Mouse (Mus musculus) embryonic facial prominence, embryonic 10.5 days (tissue): ENCODE data around the gene Minpp1. TPM values are rescaled to one million over a fixed set of nuclear protein-coding genes. Genes with fewer than 3 reads are reported as not detected.
"Not testable (repeated sequence)": the region's sequence is repeated elsewhere in the genome, so short reads cannot be mapped to it uniquely, and the experiment has no call there.

Experiments used
- DNase-seq: peaks from one replicate; pipeline ENCODE4 v3.0.0-alpha.2; 2017; ENCODE audit warnings: low spot score
- H3K27ac ChIP-seq: fragments of 300-500 bp; sonication (generic); replicated peaks from 2 replicates; pipeline ENCODE4 v1.5.1; 2016; ENCODE audit warnings: mild to moderate bottlenecking
- H3K27me3 ChIP-seq: fragments of 300-500 bp; sonication (generic); replicated peaks from 2 replicates; pipeline ENCODE4 v1.6.1; 2016; ENCODE audit warnings: low read depth, mild to moderate bottlenecking; ENCODE audit not compliant: poor library complexity, severe bottlenecking
- H3K36me3 ChIP-seq: fragments of 300-500 bp; sonication (generic); replicated peaks from 2 replicates; pipeline ENCODE4 v1.6.1; 2016; ENCODE audit warnings: mild to moderate bottlenecking, moderate library complexity
- H3K4me1 ChIP-seq: fragments of 300-500 bp; sonication (generic); 2 replicates; pipeline ENCODE4 v1.6.1; 2016
- H3K4me3 ChIP-seq: fragments of 300-500 bp; sonication (generic); 2 replicates; pipeline ENCODE4 v1.5.1; 2016; ENCODE audit warnings: mild to moderate bottlenecking, moderate library complexity
- H3K9me3 ChIP-seq: fragments of 300-500 bp; sonication (generic); 2 replicates; pipeline ENCODE4 v1.6.1; 2016; ENCODE audit warnings: mild to moderate bottlenecking
- WGBS: fragments of 180-500 bp; shearing (Covaris S2); methylation state at CpG from one replicate; pipeline ENCODE4 v1.1.7; 2016; 5-methylcytosine and 5-hydroxymethylcytosine counted together
- polyA plus RNA-seq: library from polyadenylated mRNA; unstranded; fragments of >200 nt; fragmentation: Nextera tagmentation; extraction: Ambion mirVana; gene quantifications from 2 replicates; pipeline ENCODE4 v1.2.1, GENCODE M21; 2016

The Minpp1 gene
- polyA plus RNA-seq: 65.7 and 71.6 TPM in 2 replicates

- peak within 1 kb of the TSS; percentile 71 for H3K4me3 ChIP-seq
- H3K9me3 ChIP-seq: no peaks in the 10 kb centered on the region
- DNase-seq: peak; percentile 92
- WGBS: under 1% methylated on average over 64 of the region's 64 CpGs
- no peaks in the 10 kb centered on the region for H3K27me3 ChIP-seq
- peak within 1 kb of the TSS; percentile 90 for H3K27ac ChIP-seq
- H3K36me3 ChIP-seq: no peaks in the 10 kb centered on the region
- H3K4me1 ChIP-seq: peaks cover 26% of the 10 kb centered on the region
Observed at GRCm38 (mm10) chr19:32485681-32486105, at the start of gene Minpp1. TSS of gene Minpp1 (plus strand) at chr19:32485769.

GRCm38 (mm10) chr19:32439356-32439755, 46.2 kb upstream of the Minpp1 start:
- H3K4me3 ChIP-seq: no peak overlapping the region
- H3K36me3 ChIP-seq: no peaks in the 10 kb centered on the region
- no peaks in the 10 kb centered on the region for H3K4me1 ChIP-seq
- no peak for DNase-seq
- H3K9me3 ChIP-seq: peaks cover 2% of the 10 kb centered on the region; the same call in 1 of the 2 replicates
- H3K27me3 ChIP-seq: no peaks in the 10 kb centered on the region
- H3K27ac ChIP-seq: no peak overlapping the region
- WGBS: 84% methylated on average over 2 of the region's 2 CpGs

- Histone ChIP-seq H3K36me3 (no peaks in the 10 kb centered on the region), H3K4me1 (no peaks in the 10 kb centered on the region), H3K9me3 (peaks cover 2% of the 10 kb centered on the region; the same call in 1 of the 2 replicates), H3K4me3 (no peak overlapping the region), H3K27ac (no peak overlapping the region), H3K27me3 (no peaks in the 10 kb centered on the region)
- DNase-seq: no peak
- 94% methylated on average over 11 of the region's 11 CpGs for WGBS
Observed at GRCm38 (mm10) chr19:32441568-32441967, 44.0 kb upstream of the Minpp1 start.

GRCm38 (mm10) chr19:32448931-32449330, 36.6 kb upstream of the Minpp1 start:
- no peaks in the 10 kb centered on the region for H3K36me3 ChIP-seq
- no peak overlapping the region for H3K4me3 ChIP-seq
- DNase-seq: no peak
- H3K27me3 ChIP-seq: no peaks in the 10 kb centered on the region
- no peaks in the 10 kb centered on the region for H3K4me1 ChIP-seq
- WGBS: 91% methylated on average over 10 of the region's 10 CpGs
- no peak overlapping the region for H3K27ac ChIP-seq
- peaks cover 7% of the 10 kb centered on the region; the same call in 1 of the 2 replicates for H3K9me3 ChIP-seq

- Histone ChIP-seq H3K4me1 (no peaks in the 10 kb centered on the region), H3K27me3 (no peaks in the 10 kb centered on the region), H3K9me3 (peaks cover 7% of the 10 kb centered on the region; the same call in 1 of the 2 replicates), H3K4me3 (no peak overlapping the region), H3K36me3 (no peaks in the 10 kb centered on the region), H3K27ac (no peak overlapping the region)
- WGBS: 82% methylated on average over 4 of the region's 4 CpGs
- DNase-seq: no peak
Observed at GRCm38 (mm10) chr19:32452231-32452630, 33.3 kb upstream of the Minpp1 start.

- Histone ChIP-seq H3K4me1 (no peaks in the 10 kb centered on the region), H3K36me3 (no peaks in the 10 kb centered on the region), H3K4me3 (no peak overlapping the region), H3K9me3 (no peaks in the 10 kb centered on the region; the same call in 1 of the 2 replicates), H3K27me3 (no peaks in the 10 kb centered on the region), H3K27ac (no peak overlapping the region)
- no peak for DNase-seq
- 91% methylated on average over 2 of the region's 2 CpGs for whole genome bisulfite sequencing
Observed at GRCm38 (mm10) chr19:32456744-32457143, 28.8 kb upstream of the Minpp1 start.

GRCm38 (mm10) chr19:32457631-32458030, 27.9 kb upstream of the Minpp1 start:
- DNase-seq, H3K36me3 ChIP-seq, H3K4me1 ChIP-seq, H3K27ac ChIP-seq, H3K27me3 ChIP-seq, H3K9me3 ChIP-seq, H3K4me3 ChIP-seq: not testable (repeated sequence)
- WGBS: 90% methylated on average over 8 of the region's 8 CpGs

- Histone ChIP-seq H3K4me1 (no peaks in the 10 kb centered on the region), H3K27ac (no peak overlapping the region), H3K9me3 (no peaks in the 10 kb centered on the region; the same call in 1 of the 2 replicates), H3K4me3 (no peak overlapping the region), H3K27me3 (no peaks in the 10 kb centered on the region), H3K36me3 (no peaks in the 10 kb centered on the region)
- no peak for DNase-seq
- WGBS: 92% methylated on average over 6 of the region's 6 CpGs
Observed at GRCm38 (mm10) chr19:32463037-32463436, 22.5 kb upstream of the Minpp1 start.

GRCm38 (mm10) chr19:32465228-32465627, 20.3 kb upstream of the Minpp1 start:
- Histone ChIP-seq H3K9me3 (no peaks in the 10 kb centered on the region), H3K4me3 (no peak overlapping the region), H3K36me3 (no peaks in the 10 kb centered on the region), H3K27me3 (no peaks in the 10 kb centered on the region), H3K27ac (no peak overlapping the region), H3K4me1 (no peaks in the 10 kb centered on the region)
- no peak for DNase-seq
- whole genome bisulfite sequencing: 83% methylated on average over 4 of the region's 4 CpGs

GRCm38 (mm10) chr19:32466478-32466877, 19.1 kb upstream of the Minpp1 start, which contains the start of gene Rpl9-ps6:
TSS of gene Rpl9-ps6 (minus strand) at chr19:32466578.
- Histone ChIP-seq H3K9me3 (no peaks in the 10 kb centered on the region), H3K27me3 (no peaks in the 10 kb centered on the region), H3K36me3 (no peaks in the 10 kb centered on the region), H3K4me3 (no peak within 1 kb of the TSS), H3K27ac (no peak within 1 kb of the TSS), H3K4me1 (no peaks in the 10 kb centered on the region)
- no peak for DNase-seq
- 87% methylated on average over 6 of the region's 6 CpGs for WGBS

GRCm38 (mm10) chr19:32467325-32467724, 18.2 kb upstream of the Minpp1 start:
- H3K27me3 ChIP-seq: no peaks in the 10 kb centered on the region
- no peaks in the 10 kb centered on the region for H3K9me3 ChIP-seq
- WGBS: 92% methylated on average over 5 of the region's 5 CpGs
- no peak overlapping the region for H3K27ac ChIP-seq
- H3K4me1 ChIP-seq: no peaks in the 10 kb centered on the region
- H3K4me3 ChIP-seq: no peak overlapping the region
- no peaks in the 10 kb centered on the region for H3K36me3 ChIP-seq
- DNase-seq: no peak

GRCm38 (mm10) chr19:32470059-32470497, 15.5 kb upstream of the Minpp1 start:
- WGBS: 39% methylated on average over 6 of the region's 6 CpGs
- H3K9me3 ChIP-seq: no peaks in the 10 kb centered on the region
- no peaks in the 10 kb centered on the region for H3K27me3 ChIP-seq
- H3K36me3 ChIP-seq: no peaks in the 10 kb centered on the region
- no peaks in the 10 kb centered on the region for H3K4me1 ChIP-seq
- no peak for DNase-seq
- no peak overlapping the region for H3K4me3 ChIP-seq
- no peak overlapping the region for H3K27ac ChIP-seq

GRCm38 (mm10) chr19:32470570-32471263, 14.9 kb upstream of the Minpp1 start:
- Histone ChIP-seq H3K4me3 (no peak overlapping the region), H3K36me3 (no peaks in the 10 kb centered on the region), H3K27me3 (no peaks in the 10 kb centered on the region), H3K27ac (no peak overlapping the region), H3K9me3 (no peaks in the 10 kb centered on the region), H3K4me1 (no peaks in the 10 kb centered on the region)
- DNase-seq: no peak
- WGBS: 88% methylated on average over 13 of the region's 13 CpGs
